Mouse (Mus musculus) right cerebral cortex, adult 2 months (tissue): ENCODE data around the gene Prokr1.
"Not testable (repeated sequence)": the region's sequence is repeated elsewhere in the genome, so short reads cannot be mapped to it uniquely, and the experiment has no call there.

Experiments
- DNase-seq, 2 experiments: peaks; one replicate each; pipeline ENCODE4 v3.0.0; 2021 to 2022; ENCODE audit warnings: low spot score in 2 of 2

Gene Prokr1

DNA sequence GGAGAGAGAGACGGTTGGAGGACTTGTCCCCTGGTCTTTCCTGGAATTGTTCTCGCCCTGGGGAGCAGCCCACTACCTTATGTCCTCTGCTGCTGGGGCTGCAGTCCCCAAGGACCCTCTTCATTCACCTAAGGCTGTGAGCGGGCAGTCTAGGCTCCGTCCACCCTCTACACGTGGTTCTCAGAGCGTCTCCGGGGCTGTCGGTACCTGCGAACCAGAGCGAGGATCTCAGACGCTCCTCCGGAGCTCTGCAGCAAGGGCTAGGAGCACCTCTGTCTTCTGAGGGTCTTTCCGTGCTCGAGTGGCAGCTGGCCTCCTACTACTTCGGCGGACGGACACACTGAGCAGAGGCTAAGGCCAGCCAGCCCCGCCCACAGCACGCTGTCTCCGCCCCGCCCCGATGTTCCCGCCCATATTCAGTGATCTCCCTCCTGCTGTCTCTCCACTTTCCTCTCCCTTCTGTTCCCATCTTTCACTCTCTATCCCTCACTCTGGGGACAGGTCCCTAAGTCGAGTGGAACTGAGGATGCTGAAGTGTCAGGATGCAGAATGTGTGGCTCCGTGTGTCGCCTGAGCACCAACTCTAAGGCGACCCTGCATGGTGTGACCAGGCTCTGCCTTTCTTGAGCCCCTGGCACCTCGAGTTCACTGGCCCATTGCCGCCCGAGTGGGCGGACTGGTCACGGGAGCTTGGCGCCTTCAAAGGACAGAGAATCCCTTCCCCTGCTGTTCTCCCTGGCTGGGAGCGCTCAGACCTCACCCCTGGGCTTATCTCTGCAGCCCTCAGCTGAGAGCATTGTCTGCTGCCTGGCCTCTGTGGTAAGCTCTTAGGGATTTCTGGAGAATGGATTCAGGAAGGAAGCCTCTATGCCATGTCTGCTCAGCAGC lies at the start of gene Prokr1:
Gene Prokr1, minus strand, starts transcription at position 350 of the 888 bp plus-strand sequence.
- DNase-seq: peak in 1 of 2 experiments; percentile 17

- no peak for DNase-seq
Observed at GRCm38 (mm10) chr6:87638134-87638660, 47.7 kb upstream of the Prokr1 start.

GRCm38 (mm10) chr6:87632176-87632575 lies 41.6 kb upstream of the Prokr1 start:
- no peak for DNase-seq

DNA sequence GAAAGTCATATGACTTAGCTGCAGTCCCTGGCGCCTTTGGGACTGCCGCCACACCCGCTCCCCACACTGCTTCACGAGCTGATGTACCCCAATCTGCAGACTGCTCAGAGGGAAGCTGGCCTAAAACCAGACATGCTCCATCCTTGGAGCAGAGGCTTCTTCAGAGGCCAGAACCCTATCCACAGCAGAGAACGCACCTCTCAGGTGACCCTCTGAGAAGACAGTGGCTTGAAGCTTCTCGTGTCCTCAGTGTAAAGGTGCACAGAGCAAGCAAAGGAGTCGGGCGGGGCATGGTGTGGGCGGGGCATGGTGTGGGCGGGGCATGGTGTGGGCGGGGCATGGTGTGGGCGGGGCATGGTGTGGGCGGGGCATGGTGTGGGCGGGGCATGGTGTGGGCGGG lies 38.4 kb upstream of the Prokr1 start:
- DNase-seq: not testable (repeated sequence)

DNA sequence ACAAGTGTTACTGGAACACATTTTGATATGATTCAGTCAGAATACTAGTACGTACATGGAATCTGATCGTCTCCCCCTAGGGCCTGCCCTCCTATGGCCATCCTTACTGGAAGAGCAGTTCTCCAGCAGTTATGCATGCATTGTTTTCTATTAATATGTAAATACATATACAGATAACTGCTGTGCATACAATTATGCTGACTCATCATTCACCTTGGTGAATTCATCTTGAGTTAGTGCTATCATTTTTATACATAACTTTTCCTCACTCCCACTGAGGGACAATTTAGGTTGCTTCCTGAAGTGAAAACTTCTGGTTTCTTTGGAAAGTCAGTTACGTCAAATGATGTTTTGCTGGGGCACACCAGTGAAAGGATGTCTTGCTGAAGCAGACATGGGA lies 32.6 kb upstream of the Prokr1 start:
- DNase-seq: no peak

GRCm38 (mm10) chr6:87621281-87621680 lies 30.7 kb upstream of the Prokr1 start:
- no peak for DNase-seq

DNA sequence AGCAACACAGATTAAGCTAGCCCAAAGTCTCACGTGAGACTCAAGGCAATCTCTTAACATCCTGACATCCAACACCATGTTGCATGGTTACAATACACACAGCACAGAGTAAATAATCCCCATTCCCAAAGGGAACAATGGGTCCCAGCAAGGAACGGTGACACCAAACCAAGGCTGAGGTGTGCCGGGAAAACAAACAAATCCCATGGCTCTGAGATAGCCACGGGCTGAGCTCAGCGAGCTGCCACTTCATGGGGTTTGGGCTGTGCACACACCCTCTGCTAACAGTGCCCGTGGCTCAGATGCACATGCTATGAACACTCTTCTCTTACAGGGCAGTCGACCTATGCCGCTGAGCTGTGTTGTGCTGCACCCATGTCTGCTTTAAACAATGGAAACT lies 27.5 kb upstream of the Prokr1 start:
- DNase-seq: no peak

DNA sequence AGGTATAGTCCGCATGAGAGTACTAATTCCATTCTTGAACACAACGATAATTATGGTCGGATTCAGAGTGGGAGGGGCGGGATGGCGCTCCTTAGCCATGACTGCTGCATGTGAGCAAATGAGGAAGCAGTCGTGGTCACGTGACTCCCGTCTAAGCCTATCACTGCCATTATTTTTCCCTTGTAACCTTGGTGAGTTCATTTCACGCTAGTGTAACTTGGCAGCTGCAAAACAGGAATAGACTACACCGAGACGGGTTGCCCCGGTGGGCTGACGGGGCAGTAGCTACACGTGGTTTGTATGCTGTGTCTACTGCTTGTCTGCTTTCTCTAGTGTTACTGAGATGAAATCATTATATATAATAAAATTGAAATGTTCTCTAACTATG lies 25.1 kb upstream of the Prokr1 start:
- DNase-seq: no peak

GRCm38 (mm10) chr6:87614794-87615695 lies 24.5 kb upstream of the Prokr1 start:
- DNase-seq: no peak

DNA sequence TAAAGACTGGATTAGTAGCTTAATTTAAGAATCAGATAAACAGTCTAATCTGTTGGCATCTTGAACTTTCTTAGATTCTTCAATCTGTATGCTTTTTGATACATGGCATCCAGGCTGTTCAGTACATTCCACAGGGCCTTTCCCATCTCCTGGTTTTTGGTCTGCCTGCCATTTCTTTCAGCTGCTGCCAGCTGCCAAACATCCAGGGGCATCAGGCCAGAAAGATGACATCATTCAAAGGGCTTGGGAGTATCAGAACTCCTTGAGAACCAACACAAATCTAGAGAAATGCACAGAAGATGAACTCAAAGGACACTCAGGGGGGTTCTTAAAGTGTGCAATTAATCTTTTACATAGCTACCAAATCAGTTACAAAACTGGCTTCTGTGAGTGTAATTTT lies 9.3 kb upstream of the Prokr1 start:
- no peak for DNase-seq

DNA sequence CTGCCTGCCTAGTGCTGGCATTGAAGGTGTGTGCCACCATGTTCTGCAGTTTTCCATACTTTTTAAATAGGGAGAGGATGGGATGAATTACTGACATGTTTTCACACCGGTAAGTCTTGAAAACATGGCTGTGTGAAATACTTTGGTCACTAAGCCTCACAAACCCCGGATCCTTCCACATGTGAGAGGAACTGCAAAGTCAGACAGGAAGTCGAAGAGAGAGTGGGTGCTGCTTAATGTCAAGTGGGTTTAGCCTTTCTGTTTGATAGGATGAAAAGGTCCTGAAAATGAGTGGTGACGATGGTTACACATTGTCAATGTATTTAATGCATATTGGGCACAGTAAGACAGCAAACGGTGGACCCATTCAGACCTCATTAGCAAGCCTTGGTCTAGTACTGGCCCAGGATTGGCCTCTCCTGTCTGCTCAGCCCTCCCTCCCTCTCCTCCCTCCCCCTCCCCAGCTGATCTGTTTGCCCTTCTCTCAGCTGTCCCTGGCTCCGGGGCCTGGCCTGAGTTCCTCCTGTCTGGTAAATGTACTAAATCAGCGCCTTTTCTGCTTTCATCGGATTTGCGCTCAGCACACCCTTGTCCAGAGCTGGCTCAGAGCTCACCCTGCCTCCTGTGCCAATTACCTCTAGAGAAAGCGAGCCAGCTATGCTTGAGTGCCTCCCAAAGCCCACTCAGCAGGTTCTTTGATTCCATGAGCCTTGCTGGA lies 6.7 kb upstream of the Prokr1 start:
- peak in 1 of 2 experiments; percentile 3 for DNase-seq

DNA sequence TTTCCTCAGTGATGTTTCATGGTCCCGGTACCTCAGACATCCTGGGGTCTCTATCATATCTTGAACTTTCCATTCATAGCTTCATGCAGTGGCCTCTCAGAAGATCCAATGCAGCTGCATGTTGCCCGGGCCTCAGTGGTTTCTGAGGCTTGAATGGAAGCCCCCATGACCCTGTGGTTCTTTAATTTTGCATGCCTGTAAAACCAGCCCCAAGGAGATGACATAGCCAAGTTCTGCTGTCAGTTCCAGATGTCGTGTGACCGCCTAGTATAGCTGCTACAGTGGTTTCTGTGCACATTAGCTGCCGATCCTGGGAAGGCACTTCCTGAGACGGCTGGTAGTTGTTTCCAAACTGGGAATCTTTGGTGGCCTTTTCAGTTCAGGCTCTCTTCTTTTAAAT lies 3.6 kb upstream of the Prokr1 start:
- no peak for DNase-seq

DNA sequence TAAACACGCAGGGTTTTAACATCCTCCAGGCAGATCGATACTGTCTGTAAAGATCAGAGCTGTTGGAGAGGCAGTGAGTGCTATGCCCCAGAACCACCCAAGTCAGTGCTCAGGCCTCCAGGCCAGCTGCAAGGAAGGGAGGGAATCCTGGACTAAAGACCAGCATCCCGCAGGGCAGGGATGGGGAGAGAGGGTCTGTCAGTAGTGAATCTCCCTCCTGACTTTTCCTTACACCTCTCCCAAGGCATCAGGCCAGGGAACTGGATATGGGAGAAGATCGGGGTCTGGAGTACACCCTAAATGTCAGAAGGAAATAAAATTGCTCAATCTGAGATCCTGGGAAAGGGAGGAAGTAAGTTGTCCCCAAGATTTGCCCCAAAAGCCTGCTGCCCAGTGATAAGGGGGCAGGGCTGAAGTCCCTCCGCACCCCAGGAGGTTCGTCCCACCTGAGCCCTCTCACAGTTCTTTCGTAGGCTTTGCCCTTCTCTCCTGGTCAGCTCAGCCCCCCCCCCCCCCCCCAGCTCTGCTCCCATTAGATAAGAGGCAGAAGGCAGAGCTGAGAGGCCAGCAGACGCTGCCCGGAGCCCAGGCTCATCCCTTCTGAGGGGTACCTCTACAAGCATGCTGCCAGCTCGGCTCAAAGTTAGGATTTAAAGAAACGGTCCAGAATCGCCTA lies 687 bp downstream of the Prokr1 start:
- DNase-seq: no peak

DNA sequence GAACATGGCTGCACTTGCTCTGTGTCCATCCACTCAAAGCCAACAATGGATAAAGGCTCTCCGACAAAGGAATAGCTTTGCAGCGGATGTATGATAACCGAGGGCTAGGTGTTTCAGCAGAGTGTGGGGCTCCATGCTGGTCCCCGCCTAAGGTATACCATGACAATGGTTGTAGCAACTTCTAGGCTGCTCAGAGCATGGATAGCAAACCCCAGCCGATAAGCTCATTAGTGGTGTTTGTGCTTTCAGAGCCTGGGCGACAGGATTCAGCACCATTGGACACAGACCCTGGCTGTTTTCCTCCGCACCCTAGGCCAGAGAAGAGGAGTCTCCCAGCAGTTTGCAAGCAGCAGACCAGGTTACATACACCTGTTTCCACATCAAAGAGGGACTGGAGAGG lies 6.6 kb downstream of the Prokr1 start:
- no peak for DNase-seq

- no peak for DNase-seq
Observed at GRCm38 (mm10) chr6:87583183-87583611, 7.3 kb downstream of the Prokr1 start.

- no peak for DNase-seq
Observed at GRCm38 (mm10) chr6:87582456-87582855, 8.1 kb downstream of the Prokr1 start.

GRCm38 (mm10) chr6:87581581-87581980 lies 9.0 kb downstream of the Prokr1 start:
- DNase-seq: no peak

DNA sequence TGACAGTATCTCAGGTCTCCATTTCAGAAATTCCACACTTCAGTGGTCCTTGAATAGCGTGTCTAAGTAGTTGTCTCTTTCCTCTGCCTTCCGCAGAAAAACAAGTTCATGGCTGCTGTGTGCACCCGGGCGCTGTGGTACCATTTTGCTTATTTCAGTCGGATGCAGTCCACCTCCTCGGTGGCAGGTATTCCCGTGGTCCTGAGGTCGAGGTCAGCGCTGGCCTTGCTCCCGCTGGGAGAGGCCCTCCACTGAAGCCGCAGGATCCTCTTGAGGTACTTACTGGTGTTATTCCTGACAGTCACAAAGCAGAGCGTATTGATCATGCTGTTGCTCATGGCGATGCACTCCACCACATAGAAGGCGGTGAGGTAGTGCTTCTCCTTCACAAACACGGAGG lies 9.5 kb downstream of the Prokr1 start:
- no peak for DNase-seq

DNA sequence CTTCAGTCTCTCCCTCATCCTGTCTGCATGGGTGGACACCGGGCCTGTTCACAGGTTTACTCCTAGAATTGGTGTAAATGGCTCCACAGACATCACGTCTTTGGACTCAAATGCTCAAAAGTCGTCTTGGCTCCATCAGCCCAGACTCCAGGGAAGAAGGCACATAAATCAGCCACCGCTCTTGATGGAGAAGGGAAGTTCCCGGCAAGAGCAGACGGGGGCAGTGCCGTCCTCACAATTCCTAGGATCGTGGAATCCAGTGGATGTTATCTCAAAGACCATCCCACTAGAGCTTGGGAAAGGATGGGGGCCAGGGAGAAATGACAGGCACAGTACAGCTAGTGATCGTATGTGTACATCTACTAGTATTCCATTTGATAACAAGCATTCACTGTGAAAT lies 12.3 kb downstream of the Prokr1 start:
- DNase-seq: no peak

GRCm38 (mm10) chr6:87576648-87577330 lies 13.8 kb downstream of the Prokr1 start:
- DNase-seq: no peak

DNA sequence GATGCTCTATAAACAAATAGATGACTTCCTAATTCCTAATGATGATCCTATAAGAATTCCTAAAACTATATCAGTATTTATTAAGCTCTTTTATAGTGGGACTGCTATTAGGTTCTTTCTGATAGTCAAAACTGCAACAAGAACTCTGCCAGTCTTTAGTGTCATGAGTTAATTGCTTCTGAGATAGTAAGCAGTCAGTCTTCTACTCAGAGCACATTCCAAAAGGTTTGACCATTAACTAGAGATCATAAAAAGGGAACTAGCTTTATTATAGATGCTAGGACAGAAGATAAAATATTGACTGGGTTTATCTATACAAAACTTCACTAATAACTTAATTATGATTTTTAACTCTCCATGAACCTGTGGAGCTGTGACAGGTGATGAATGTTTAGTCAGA lies 18.7 kb downstream of the Prokr1 start:
- DNase-seq: not testable (repeated sequence)
